9 mouse cellular contexts compared by ENCODE assay signal in genomic region chr3:151001881-151002412, GRCm38 (mm10).
DNase-seq lines count a peak whose midpoint lies in the region; ATAC-seq lines count a peak whose summit lies in the region.
"Had no signal": no experiment of that assay in that cellular context is flagged by ENCODE, and none has a peak within 500 bp of the region (broad histone marks: within the 10 kb centered on the region; RNA-seq: fewer than 3 reads in every experiment).

No protein-coding gene starts in this region.

- no peak overlapping the region for H3K4me3 ChIP-seq in midbrain, embryonic 15.5 days
- H3K4me3 ChIP-seq: erythroblast, embryonic 14.5 days had no signal

- 30% methylated on average over 6 of the region's 6 CpGs for WGBS in midbrain, embryonic 15.5 days

- H3K9ac ChIP-seq in midbrain, embryonic 15.5 days = no peak overlapping the region

- H3K36me3 ChIP-seq in midbrain, embryonic 15.5 days (replicated peaks) = no peaks in the 10 kb centered on the region

- H3K27me3 ChIP-seq in midbrain, embryonic 15.5 days (replicated peaks) = no peaks in the 10 kb centered on the region

- no peak overlapping the region for H3K4me2 ChIP-seq in midbrain, embryonic 15.5 days

- DNase-seq in layer of hippocampus, adult 11-12 months (ENCODE audit: low spot score) = peak; percentile 30
- DNase-seq in layer of hippocampus, adult 9-10 months (ENCODE audit: low spot score) = no peak
- DNase-seq in adrenal gland, postnatal 25 days = peak; percentile 27
- DNase-seq in embryo, embryonic 10.5 days (ENCODE audit: low spot score) = peak; percentile 71
- peak; percentile 25 to 67 for DNase-seq in layer of hippocampus, postnatal 25 days (ENCODE audit: extremely low spot score in 1 of 2, low spot score in 1 of 2)
- no peak for DNase-seq in T-cell, adult 2 months (ENCODE audit: low spot score)

- no peaks in the 10 kb centered on the region for H3K9me3 ChIP-seq in midbrain, embryonic 15.5 days

- H3K27ac ChIP-seq in midbrain, embryonic 15.5 days = no peak overlapping the region

- 0 out of 2 replicates have a peak, but pooled peaks have one; percentile 66 for ATAC-seq in midbrain, embryonic 15.5 days (replicated peaks)
- ATAC-seq in erythroblast, adult 5-6 weeks (replicated peaks; ENCODE audit: low FRiP score, poor library complexity, severe bottlenecking) = no peak

- no peaks in the 10 kb centered on the region for H3K4me1 ChIP-seq in midbrain, embryonic 15.5 days

Comparison
In these comparisons a context has a peak if more than half of its experiments do, and no peak if none do; other contexts are left out.
1. DNase-seq: peak in layer of hippocampus, adult 11-12 months (single experiment), adrenal gland, postnatal 25 days (single experiment), embryo, embryonic 10.5 days (single experiment) and layer of hippocampus, postnatal 25 days (2 of 2); none in layer of hippocampus, adult 9-10 months (single experiment) and T-cell, adult 2 months (single experiment).